Mouse (Mus musculus) C2C12 (cell line): ENCODE results near the gene Fgd3. TPM values are rescaled to one million over a fixed set of nuclear protein-coding genes. Genes with fewer than 3 reads are reported as not detected.

ENCODE experiments used
- H3K27me3 ChIP-seq: one replicate; pipeline ENCODE4 v1.6.1; 2011; ENCODE audit not compliant: control insufficient read depth, insufficient read depth, insufficient read length
- H3K36me3 ChIP-seq: one replicate; pipeline ENCODE4 v1.6.1; 2011; ENCODE audit not compliant: control insufficient read depth, insufficient read depth
- H3K4me3 ChIP-seq: one replicate; pipeline ENCODE4 v1.5.1; 2011; ENCODE audit warnings: mild to moderate bottlenecking, control low read depth; ENCODE audit not compliant: poor library complexity, insufficient read depth, severe bottlenecking
- H3K79me2 ChIP-seq: one replicate; pipeline ENCODE4 v1.6.1; 2011; ENCODE audit not compliant: control insufficient read depth, insufficient read depth
- H3K79me3 ChIP-seq: one replicate; pipeline ENCODE4 v1.6.1; 2011; ENCODE audit warnings: low read depth, control low read depth
- H3ac ChIP-seq: one replicate; pipeline ENCODE3; 2011; ENCODE audit warnings: low read depth; ENCODE audit not compliant: control insufficient read depth, insufficient read length
- CEBPB ChIP-seq: IDR thresholded peaks from one replicate; pipeline ENCODE4 v1.6.1; 2011; ENCODE audit warnings: low read depth, mild to moderate bottlenecking, control low read depth, moderate library complexity
- CTCF ChIP-seq: IDR thresholded peaks from one replicate; pipeline ENCODE4 v1.5.1; 2011; ENCODE audit not compliant: control insufficient read depth, insufficient read depth, insufficient read length
- FOSL1 ChIP-seq: IDR thresholded peaks from one replicate; pipeline ENCODE4 v1.8.0; 2011; ENCODE audit warnings: mild to moderate bottlenecking, low read length; ENCODE audit not compliant: poor library complexity, insufficient read depth, severe bottlenecking
- MAX ChIP-seq: IDR thresholded peaks from one replicate; pipeline ENCODE4 v1.6.1; 2011; ENCODE audit warnings: mild to moderate bottlenecking, control low read depth
- MYOD1 ChIP-seq: IDR thresholded peaks from one replicate; pipeline ENCODE4 v1.6.1; 2011; ENCODE audit warnings: low read depth; ENCODE audit not compliant: control insufficient read depth, insufficient read length
- MYOG ChIP-seq: IDR thresholded peaks from one replicate; pipeline ENCODE4 v1.6.1; 2011; ENCODE audit not compliant: control insufficient read depth, insufficient read length; ENCODE audit errors: extremely low read depth
- USF1 ChIP-seq: IDR thresholded peaks from one replicate; pipeline ENCODE4 v1.6.1; 2011; ENCODE audit warnings: low read depth, mild to moderate bottlenecking, control low read depth, moderate library complexity
- polyA plus RNA-seq: library from polyadenylated mRNA; unstranded; fragments of >200 nt; fragmentation: generic; extraction: Trizol; gene quantifications from one replicate; pipeline ENCODE4 v1.2.1, GENCODE M21; 2012; ENCODE audit warnings: missing spikeins

Fgd3 gene
- polyA plus RNA-seq, 1 experiment = 44.8 TPM

DNA sequence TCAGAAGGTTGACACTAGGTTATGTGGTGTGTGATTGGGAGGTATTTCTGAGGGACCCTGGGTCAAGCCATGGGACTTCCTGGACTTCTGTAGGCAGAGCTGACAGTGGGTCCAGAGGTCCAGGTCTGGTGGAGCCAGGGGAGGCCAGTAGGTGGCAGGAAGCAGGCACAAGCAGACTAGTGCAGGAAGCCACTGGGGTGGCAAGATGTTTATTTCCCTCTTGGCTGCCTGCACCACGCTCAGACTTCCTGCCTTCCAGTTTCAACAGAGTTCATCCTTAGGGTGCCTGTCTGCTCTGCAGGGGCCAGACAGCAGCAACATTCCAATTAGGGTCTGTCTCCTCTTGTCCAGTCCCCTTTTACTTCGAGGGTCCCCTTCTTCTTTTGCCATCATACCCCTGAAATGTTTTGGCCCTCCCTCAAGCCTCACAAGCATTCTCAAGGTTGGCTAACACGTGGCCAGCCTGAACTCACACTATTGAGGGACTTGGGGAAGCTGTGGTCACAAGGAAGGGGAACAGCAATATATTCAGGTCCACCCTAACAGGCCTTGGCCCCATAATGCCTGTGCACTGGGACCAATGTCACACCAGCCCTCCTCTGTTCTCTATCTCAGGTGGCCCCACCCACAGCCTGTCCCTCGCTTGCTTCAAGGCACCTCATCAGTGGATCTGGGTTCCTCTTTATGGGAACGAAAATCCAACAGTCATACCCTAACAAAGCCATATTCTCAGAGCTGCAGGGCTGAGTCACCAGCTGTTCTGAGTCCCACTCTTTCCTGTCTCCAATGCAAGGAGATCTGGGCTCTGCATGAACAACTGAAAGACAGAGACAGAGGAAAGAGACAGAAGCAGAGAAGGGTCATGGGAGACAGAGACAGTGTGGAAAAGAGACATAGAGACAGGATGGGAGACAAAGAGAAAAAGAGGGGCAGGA, 48.0 kb downstream of the Fgd3 start:
- peaks cover 75% of the 10 kb centered on the region for H3K36me3 ChIP-seq
- TF ChIP-seq MYOD1 (no peak), USF1 (no peak), MAX (no peak), FOSL1 (no peak), CTCF (no peak), CEBPB (no peak), MYOG (no peak)
- H3K79me2 ChIP-seq = no peaks in the 10 kb centered on the region
- H3ac ChIP-seq = no peak overlapping the region
- H3K27me3 ChIP-seq = no peaks in the 10 kb centered on the region
- no peak overlapping the region for H3K4me3 ChIP-seq
- no peaks in the 10 kb centered on the region for H3K79me3 ChIP-seq

DNA sequence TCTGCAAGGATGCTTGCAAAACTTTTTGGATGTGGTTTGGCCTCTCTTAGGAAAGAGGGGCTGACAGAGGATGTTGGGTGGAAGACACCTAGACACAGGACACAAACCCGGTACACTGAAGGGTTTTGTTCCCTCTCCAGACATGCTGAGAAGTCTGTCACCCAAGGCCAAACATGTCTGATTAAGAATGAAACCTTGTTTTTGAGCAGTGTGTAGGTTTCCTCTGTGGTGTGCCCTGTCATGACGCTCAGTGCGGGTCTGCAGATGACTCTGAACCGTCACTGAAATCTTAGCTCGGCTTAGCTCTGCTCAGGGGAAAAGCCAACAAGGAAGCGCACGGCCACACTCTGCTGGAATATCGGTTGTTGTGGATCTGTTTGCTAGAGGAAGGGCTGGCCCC, 49.6 kb downstream of the Fgd3 start:
- Histone ChIP-seq H3K79me3 (no peaks in the 10 kb centered on the region), H3K36me3 (peaks cover 73% of the 10 kb centered on the region), H3ac (no peak overlapping the region), H3K27me3 (no peaks in the 10 kb centered on the region), H3K79me2 (no peaks in the 10 kb centered on the region), H3K4me3 (no peak overlapping the region)
- TF ChIP-seq USF1 (no peak), MAX (no peak), CEBPB (no peak), MYOD1 (no peak), CTCF (no peak), MYOG (no peak), FOSL1 (no peak)

DNA sequence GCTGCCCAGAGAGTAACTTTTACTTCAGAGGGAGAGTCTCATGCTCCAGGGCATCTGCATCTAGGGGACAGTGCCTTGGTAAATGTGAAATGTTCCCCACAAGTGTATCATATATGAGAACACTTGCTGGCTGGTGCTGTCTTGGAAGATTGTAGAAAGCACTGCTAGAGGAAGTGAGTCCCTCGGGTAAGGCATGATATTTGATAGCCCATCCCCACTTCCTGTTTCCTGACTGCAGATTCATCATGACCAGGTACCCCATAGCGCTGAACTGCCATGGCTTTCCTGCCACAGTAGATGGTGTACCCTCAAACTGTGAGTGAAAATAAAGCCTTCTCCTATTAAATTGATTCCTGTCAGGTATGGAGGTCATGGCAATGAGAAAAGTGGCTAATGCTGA, 52.5 kb downstream of the Fgd3 start:
- Histone ChIP-seq H3K36me3 (peaks cover 76% of the 10 kb centered on the region), H3K79me2 (no peaks in the 10 kb centered on the region), H3ac (no peak overlapping the region), H3K27me3 (no peaks in the 10 kb centered on the region), H3K79me3 (no peaks in the 10 kb centered on the region), H3K4me3 (no peak overlapping the region)
- TF ChIP-seq MAX = no peak
- TF ChIP-seq CTCF = no peak
- TF ChIP-seq MYOD1 = no peak
- TF ChIP-seq MYOG = no peak
- no peak for TF ChIP-seq CEBPB
- no peak for TF ChIP-seq FOSL1
- no peak for TF ChIP-seq USF1

DNA sequence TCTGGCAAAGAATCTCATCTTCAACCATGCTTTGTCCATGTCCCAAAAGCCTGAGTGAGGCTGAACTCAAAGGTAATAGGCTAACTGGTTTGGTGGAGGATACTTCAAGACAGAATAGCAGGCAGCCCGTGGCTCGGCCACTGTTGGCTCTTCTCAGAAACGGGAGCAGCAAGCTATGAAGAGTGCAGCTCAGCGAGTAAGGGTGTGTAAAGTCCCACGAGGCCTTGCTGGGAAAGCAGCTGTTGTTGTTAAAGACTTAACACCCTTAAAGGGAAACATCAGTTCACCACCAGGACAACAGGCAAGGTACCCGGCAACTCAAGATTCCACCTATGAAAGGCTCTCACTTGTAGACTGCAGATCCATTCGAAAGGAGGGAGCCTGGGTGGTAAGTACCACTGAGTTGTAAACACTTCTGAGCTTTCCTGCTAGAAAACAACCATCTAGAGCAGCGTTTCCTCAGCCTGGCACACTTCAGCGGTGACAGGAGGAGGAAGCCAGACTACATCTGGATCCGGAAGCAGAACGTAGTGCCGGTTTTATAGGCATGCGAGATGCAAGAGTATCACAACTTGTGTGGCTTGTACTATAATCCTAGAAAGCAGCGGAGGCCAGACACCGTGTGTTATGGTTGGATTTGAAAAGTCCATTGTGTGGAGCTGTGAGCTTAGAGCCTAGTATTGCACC, 59.9 kb downstream of the Fgd3 start:
- Histone ChIP-seq H3K79me3 (no peaks in the 10 kb centered on the region), H3K27me3 (no peaks in the 10 kb centered on the region), H3K4me3 (no peak overlapping the region), H3ac (no peak overlapping the region), H3K36me3 (peaks cover 31% of the 10 kb centered on the region), H3K79me2 (no peaks in the 10 kb centered on the region)
- TF ChIP-seq CEBPB (no peak), MYOD1 (no peak), USF1 (no peak), MAX (no peak), MYOG (no peak), CTCF (no peak), FOSL1 (no peak)

DNA sequence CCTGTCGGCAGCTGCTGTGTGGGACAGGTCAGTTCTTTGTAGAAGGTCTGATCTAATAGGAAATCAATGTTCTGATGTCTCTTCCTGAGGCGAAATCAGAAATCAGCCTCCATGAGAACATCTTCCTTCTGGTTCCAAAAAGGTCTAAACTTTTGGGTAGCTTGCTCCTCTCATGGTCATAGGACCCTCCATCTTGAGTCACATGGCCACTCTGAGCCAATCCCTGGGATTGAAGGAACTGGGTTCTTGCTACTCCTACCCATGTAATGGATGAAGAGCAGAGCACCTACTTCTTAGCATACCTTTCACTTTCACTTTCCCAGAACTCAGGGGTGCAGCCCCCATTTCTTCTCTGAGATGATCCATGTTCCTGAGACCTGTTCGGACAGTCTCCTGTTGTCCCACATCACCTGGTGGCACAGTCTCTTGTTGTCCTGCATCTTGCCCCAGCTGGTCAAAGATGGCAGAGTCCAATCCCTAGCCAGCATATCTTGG, 62.2 kb downstream of the Fgd3 start:
- H3K79me3 ChIP-seq = no peaks in the 10 kb centered on the region
- no peak for TF ChIP-seq MYOD1
- peak; percentile 55 for TF ChIP-seq USF1

DNA sequence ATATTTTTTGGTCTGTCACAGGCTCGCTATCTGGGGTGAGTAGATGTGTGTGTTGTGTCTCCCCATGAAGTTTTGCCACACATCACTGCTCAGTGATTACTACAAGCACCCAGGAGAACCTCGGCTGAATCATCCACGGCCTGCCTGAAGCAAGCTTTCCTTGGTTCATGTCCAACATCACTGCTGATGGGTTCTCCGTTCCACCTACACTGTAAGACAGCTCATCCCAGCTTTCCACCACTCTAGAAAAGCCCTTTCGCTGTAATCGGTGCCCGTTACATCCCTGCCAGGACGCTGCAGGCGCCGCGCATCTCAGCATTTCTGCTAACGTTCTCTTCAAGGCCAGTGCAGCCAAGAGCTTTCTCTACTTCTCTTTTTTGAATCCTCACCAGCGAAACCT, 67.4 kb downstream of the Fgd3 start:
- Histone ChIP-seq H3K4me3 (no peak overlapping the region), H3K36me3 (no peaks in the 10 kb centered on the region), H3K27me3 (no peaks in the 10 kb centered on the region), H3K79me3 (no peaks in the 10 kb centered on the region), H3ac (no peak overlapping the region), H3K79me2 (no peaks in the 10 kb centered on the region)
- TF ChIP-seq MYOD1 (no peak), MYOG (no peak), CEBPB (no peak), USF1 (no peak), CTCF (no peak), MAX (no peak), FOSL1 (no peak)

More for the DNA sequence above, 62.2 kb downstream of the Fgd3 start:
- Histone ChIP-seq H3K4me3 (no peak overlapping the region), H3K79me2 (no peaks in the 10 kb centered on the region), H3K27me3 (no peaks in the 10 kb centered on the region), H3ac (no peak overlapping the region), H3K36me3 (peaks cover 8% of the 10 kb centered on the region)
